Mouse (Mus musculus) cerebellum, adult 9-11 months (tissue): ENCODE measurements at regions not wholly inside any gene's neighbourhood (a gene's known extent, or its start where the extent isn't known, plus 50 kb on each side); places are given as distances from the start of the nearest gene placed in this dataset.
A peak's percentile ranks its signal among the peaks of the same experiment; 100 is the strongest.

Experiments used
- DNase-seq: peaks from one replicate; pipeline ENCODE4 v3.0.0; 2022

GRCm38 (mm10) chr19:50766171-50766570 is 87.7 kb upstream of the Sorcs1 start:
- peak; percentile 36 for DNase-seq
